Mouse (Mus musculus) layer of hippocampus, adult 9-11 months (tissue): ENCODE data around the gene Dnase1l3.

Experiments
- DNase-seq: peaks from one replicate; pipeline ENCODE4 v3.0.0; 2022

Gene Dnase1l3

DNA sequence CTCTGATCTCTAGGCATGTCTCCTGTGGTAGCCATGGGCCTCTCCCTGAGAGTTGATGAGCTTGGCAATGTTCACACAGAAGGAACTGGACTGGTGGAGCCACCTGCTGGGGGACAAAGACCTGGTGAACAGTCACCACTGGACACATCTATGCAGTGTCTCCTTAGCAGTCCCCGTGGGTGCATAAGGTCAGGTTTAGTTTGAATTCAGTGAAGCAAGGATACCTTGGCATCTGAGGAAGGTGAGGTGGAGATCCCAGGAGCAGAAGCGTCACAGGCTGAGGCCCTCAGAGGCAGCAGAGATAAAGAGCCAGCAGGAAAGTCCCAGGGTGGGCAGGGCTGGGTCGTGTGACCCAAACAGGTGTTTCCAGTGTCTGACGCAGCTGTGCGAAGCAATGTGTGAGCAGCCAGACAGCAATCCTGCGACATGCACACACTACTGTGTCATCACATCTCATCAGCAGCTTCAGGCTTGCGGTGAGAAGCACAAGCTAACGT is at the start of gene Dnase1l3:
Gene Dnase1l3 (minus strand): TSS at position 303 of the 497 bp plus-strand sequence.
- no peak for DNase-seq

- no peak for DNase-seq
Measured at GRCm38 (mm10) chr14:8042577-8042976, 48.2 kb upstream of the Dnase1l3 start.

DNA sequence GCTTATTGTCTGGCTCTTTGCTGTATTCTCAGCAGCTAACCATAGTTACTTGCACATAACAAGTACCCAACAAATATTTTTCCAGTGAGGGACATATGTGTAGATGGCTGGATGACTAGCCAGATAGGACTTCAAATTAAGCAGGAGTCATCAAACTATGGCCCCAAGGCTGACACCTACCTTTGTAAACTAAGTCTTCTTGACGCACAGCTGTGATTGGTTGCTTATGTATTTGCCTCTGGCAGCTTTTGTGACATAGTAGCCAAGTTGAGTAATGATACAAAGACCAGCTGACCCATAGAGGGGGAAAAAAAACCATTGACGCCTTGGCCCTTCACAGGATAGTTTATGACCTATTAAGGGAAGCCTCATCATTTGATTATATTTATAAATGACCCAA is 47.7 kb upstream of the Dnase1l3 start:
- no peak for DNase-seq

DNA sequence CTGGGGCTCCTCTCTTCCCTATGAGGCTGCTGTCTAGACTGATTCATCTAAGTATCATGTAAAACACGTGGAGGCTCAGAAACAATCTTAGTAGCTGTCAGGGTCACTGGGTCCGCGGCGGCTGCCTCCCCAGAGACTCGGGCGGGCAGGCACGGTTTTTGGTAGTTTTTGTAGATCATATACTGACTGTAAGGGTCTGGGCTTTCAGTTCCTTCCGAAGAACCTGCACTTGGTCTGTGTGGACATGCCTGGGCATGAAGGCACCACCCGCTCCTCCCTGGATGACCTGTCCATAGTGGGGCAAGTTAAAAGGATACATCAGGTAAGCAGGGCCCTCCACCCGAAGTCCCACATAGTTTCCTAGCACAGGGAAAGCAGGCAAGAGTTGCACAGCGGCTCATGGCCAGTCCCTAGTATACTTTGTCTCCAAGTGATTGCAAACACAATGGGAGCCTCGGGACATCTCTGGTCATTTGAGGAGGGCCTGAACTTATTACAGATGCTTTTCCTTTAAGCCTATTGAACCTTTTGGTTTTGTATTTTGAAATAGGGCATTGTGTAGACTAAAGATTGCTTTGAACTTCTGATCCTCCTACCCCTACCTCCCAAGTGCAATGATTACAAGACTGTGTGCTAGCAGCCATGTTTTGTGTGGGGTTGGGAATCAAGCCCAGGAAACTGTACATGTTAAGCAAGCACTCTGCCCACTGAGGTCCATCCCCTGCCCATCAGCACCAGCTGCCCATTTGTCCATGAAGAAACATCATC is 46.7 kb upstream of the Dnase1l3 start:
- no peak for DNase-seq

GRCm38 (mm10) chr14:8040179-8040578 is 45.8 kb upstream of the Dnase1l3 start:
- DNase-seq, result no peak

DNA sequence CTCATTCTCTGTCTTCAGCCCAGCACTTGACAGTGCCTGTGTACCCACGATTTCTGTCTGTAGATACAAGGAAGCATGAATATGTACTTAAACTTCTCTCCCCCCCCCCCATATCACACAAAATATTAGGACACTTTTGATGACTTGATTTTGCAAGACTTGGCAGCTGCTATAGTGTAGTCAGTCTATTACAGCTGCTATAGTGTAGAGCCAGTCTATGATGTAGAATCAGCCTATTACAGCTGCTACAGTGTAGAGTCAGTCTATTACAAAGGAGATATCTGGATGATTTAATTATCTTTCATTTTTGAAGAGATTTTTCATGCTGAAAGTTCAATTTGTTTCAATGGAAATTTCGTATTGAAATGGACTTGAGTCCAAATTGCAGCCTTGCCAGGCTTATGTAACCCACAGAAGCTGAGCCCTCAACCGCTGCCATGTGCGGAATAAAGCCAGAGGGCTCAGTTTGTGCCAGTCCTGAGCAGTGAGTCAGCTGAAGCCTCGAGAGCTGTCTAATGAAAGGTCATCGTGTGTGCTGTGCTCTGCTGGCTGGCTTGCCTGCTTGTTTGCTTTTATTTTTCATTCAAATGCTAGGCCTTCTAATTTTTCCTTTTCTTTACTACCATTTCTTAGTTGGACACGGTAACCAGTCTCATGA is 44.5 kb upstream of the Dnase1l3 start:
- peak; percentile 81 for DNase-seq

GRCm38 (mm10) chr14:8038150-8038549 is 43.8 kb upstream of the Dnase1l3 start:
- DNase-seq, result no peak

DNA sequence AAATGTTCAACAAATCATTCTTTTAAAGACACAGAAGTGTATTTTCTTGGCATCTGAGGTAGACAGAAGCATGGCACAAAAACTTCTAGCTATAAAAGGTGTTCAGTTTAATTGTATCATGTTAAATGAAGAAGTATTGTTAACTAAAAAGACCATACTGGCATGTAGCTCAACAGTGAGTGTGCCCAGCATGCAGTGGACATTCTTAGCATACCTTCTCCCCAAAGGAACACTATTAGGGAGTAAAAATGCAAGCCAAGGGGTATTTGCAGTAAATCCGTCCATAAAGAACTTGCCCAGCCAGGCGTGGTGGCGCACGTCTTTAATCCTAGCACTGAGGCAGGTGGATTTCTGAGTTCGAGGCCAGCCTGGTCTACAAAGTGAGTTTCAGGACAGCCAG is 42.0 kb upstream of the Dnase1l3 start:
- no peak for DNase-seq

DNA sequence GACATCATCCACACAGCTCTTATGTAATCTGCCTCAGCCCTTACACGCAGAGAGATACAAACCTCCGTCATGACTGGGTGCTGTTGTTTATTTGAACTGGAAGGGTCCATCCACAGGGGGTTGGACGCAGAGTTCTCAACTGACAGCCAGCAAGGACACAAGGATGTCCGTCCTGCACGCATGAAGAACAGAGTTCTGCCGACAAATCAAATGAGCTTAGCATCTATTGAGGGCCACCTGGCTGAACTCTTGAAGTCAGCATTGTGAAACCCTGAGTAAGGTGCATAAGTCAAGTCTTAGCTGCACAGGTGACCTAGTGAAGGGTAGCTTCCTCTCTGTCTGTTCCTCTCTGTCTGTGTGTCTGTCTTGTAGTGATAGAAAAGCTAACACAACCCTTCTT is 41.6 kb upstream of the Dnase1l3 start:
- no peak for DNase-seq

GRCm38 (mm10) chr14:8034561-8034960 is 40.2 kb upstream of the Dnase1l3 start:
- DNase-seq, result no peak

DNA sequence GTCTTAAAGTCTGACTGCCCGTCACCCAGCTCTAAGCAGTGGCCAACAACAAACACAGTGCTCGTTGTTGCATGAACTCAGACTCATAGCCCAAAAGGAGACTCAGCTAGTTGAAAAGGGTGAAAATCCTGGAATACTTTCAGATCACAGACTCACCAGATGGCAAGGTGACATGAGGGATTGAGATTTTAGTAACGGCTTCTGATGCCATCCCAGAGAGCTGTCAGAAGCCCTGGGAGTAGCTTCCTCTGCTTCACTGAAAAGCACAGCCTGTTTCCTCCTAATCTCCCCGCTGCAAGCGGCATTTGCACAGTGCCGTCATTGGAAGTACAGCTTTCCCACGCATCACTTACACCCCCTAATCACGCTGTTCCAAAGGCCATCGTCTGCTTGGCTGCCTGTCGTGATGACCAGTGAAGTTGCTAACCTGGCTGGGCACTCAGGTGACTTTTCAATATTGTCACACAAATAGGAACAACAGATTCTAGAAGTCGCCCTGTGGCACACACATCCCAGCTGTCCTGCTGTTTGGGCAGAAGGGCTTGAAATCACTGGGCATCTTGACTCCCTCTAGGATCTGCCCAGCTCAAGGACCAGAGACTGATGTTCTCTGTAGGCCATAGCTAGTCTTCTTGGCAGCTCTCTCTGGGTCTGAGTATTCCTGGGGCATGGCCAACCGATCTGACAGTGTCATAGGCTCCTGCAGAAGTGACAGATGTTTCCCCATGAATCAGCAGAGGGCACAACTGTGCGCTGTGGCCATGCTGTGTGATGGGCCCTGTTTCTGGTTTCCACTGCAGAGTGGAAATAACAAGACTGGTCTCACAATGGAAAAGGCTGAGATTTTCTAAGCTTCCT is 37.9 kb upstream of the Dnase1l3 start:
- DNase-seq, result peak; percentile 63

DNA sequence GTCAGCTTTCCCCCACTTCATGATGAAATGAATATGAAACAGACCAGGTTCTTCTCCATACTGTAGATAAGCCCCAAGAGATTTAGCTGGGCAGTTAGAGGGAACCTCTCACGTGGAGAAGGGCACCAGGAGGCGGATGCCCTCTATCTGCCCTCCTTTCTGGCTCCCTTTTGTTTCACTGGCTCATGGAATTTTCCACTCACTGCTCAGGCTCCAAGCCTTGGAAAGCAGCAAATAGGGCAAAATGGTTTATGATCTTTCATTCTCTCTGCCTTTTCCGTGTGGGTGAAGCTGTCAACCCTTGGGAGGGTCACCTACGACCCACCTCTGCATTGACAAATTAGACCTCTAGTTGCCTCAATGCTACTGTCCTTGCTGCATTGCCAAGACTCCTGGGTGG is 36.2 kb upstream of the Dnase1l3 start:
- DNase-seq, result no peak

- no peak for DNase-seq
Measured at GRCm38 (mm10) chr14:8029752-8030151, 35.4 kb upstream of the Dnase1l3 start.

GRCm38 (mm10) chr14:8028086-8028485 is 33.7 kb upstream of the Dnase1l3 start:
- DNase-seq, result no peak

DNA sequence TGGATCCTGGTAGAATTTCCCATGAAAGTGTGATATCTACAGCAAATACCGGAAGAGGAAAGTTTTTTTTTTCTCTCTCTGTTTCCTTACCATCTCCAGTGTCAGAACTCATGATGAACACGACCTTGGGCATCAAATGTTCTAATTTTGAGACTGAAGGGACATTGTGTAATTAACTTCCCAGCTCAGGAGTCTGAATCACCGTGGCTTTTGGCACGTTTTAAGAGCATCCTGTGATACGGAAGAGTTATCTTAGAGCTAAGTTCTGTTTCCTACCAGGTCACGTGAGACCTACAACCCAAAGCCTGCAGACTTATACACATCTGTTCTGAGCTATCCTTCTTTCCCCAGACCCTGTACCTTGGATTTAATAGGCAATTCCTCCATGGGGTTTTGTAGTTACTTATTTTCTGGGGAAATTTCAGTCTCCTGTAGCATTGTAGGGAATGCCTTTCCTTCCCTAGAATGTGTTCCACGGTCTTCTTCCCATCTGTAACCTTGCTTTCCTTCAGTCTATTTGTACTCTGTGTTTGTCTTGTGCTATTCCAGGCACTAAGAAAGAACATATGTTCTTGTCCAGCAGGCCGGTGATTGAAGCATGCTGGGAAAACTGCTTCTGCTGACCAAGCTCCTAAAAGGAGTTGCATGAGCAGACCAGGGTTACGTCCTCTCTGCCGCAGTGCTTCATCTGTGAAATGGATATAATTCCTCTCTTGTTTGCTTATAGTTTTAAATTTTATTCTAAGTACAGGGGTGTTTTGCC is 32.6 kb upstream of the Dnase1l3 start:
- DNase-seq, result no peak

- DNase-seq, result no peak
Measured at GRCm38 (mm10) chr14:8024936-8025335, 30.6 kb upstream of the Dnase1l3 start.

DNA sequence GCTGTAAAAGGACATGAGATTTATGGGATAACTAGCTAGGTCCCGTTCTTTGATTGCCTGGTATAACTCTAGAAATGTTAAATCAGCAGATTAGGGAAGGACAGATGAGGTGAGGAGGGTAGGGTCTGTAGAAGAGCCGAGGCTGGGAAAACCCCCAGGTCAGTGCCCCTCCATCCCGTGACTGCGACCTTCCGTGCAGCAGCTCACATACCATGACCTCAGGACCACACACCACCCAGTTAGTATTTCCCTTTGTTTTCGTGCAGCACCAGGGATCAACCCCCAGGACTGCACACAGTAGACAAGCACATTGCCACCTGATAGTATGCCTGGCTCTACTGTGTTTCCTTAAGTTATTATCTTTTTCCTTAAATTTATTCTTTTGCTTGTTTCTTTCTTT is 30.1 kb upstream of the Dnase1l3 start:
- no peak for DNase-seq

DNA sequence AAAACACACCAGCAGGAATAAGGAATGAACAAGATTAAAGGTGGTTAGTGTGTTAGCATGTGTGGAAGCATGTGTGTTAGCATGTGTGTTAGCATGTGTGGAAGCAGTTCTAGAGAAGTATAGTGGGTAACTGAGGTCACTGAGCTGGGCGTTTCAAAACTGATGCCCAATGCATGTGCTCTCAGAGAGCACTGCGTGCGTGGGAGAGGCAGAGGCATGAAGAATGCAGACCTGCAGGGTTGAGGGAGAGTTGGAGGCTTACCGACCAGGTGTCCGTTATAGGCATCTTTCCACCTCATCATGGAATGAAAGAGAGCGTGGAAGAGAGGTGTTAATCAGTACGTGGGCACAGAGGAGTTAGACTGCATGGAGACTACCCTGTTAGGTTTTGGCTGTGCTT is 26.2 kb upstream of the Dnase1l3 start:
- no peak for DNase-seq

DNA sequence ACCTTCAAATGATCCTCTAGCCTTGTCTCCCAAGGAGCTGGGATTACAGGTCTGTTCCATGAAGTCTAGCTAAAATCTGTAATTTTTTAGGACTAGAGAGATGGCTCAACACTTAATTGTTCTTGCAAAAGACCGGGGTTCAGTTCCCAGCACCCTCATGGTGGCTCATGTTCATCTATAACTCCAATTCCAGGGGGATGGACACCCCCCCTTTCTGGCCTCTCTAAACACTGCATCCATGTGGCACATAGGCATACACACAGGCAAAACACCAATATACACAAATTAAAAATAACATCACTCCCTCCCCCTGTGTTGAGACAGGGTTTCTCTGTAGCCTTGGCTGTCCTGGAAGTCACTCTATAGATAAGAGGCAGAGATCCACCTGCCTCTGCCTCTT is 25.6 kb upstream of the Dnase1l3 start:
- DNase-seq, result no peak

- DNase-seq, result no peak
Measured at GRCm38 (mm10) chr14:8016951-8017350, 22.6 kb upstream of the Dnase1l3 start.

DNA sequence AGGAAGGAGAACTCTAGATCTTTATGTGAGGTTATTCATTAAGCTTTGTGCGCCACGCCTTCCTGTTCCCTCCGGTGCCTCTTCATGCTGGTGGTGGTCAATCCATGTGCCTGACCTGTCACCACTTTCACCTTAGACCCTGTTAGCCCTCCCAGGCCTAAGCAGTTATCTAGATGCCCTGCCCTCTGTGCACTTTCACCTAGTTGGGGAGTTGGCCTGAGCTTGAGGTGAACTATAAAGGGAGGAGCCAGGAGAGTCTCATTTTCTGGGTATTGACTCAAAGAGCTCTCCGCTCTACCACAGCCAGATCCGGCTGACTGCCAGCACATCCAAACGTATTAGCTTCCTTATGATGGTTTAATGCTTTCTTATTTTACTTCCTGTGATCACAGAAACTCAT is 21.9 kb upstream of the Dnase1l3 start:
- no peak for DNase-seq

- no peak for DNase-seq
Measured at GRCm38 (mm10) chr14:8015756-8016155, 21.4 kb upstream of the Dnase1l3 start.

- no peak for DNase-seq
Measured at GRCm38 (mm10) chr14:8011938-8012337, 17.6 kb upstream of the Dnase1l3 start.
